Mouse (Mus musculus) left cerebral cortex, adult 8-10 months (tissue): ENCODE data around the gene Brinp3. TPM values are rescaled to one million over a fixed set of nuclear protein-coding genes. Genes with fewer than 3 reads are reported as not detected.
"Not testable (repeated sequence)": the region's sequence is repeated elsewhere in the genome, so short reads cannot be mapped to it uniquely, and the experiment has no call there.

Experiments used
- DNase-seq, 2 experiments: peaks; one replicate each; pipeline ENCODE4 v3.0.0; 2022; ENCODE audit warnings: low spot score in 2 of 2
- total RNA-seq, 4 experiments: library from RNA; stranded (reverse); gene quantifications; 2 replicates each; pipeline ENCODE4 v1.2.4; 2022

Gene Brinp3
- 10 to 100 TPM; 39.0 to 47.8 (median 43.7) TPM for total RNA-seq

GRCm38 (mm10) chr1:146494681-146495331 is at the start of gene Brinp3:
Gene Brinp3, plus strand, starts transcription at chr1:146494760.
- DNase-seq, result peak; percentile 19 to 44

DNA sequence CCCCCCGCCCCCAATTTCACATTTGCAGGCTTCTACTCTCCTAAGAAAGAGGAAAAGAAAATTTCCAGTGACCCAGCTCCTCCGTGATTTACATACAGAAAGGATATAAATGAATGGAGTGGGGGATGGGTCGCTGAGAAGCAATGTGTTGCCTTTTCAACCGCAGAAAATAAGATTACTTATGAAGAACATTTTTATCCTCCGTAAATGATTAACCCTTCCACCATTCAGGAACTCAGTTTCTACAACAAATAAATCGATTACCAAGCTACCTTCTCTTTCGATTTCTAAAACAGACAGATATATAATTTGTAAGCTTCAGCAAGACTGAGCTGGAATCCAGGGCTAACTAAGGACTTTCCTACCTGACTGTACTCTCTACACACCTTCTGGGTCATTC is 339 bp upstream of the Brinp3 start:
- DNase-seq, result peak in 1 of 2 experiments; percentile 18

DNA sequence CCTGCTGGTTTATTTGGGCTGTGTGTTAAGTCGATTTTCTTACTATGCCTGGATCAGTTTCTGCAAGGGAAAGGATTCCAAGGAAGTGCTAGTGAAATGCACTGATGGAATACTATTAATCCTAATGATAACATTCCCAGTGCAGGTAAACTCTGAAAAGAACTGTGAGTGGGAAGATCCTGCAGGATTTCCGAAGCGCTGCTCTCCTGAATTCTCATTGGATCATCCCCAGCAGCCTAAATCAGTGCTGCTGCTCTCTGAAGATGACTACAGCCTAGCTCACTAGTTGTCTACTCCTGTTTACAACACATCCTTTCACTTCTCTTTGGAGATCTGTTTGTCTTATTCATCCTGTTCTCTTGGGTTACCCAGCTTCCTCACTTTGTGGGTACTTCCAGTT is 826 bp downstream of the Brinp3 start:
- peak; percentile 11 to 23 for DNase-seq

- DNase-seq, result peak; percentile 26 to 52
These were observed 3.0 kb downstream of the Brinp3 start for GRCm38 (mm10) chr1:146497381-146498081.

GRCm38 (mm10) chr1:146498085-146498779 is 3.7 kb downstream of the Brinp3 start:
- DNase-seq, result peak; percentile 27 to 36

GRCm38 (mm10) chr1:146498780-146499114 is 4.2 kb downstream of the Brinp3 start:
- no peak for DNase-seq

- no peak for DNase-seq
These were observed 20.8 kb downstream of the Brinp3 start for GRCm38 (mm10) chr1:146515377-146515776.

DNA sequence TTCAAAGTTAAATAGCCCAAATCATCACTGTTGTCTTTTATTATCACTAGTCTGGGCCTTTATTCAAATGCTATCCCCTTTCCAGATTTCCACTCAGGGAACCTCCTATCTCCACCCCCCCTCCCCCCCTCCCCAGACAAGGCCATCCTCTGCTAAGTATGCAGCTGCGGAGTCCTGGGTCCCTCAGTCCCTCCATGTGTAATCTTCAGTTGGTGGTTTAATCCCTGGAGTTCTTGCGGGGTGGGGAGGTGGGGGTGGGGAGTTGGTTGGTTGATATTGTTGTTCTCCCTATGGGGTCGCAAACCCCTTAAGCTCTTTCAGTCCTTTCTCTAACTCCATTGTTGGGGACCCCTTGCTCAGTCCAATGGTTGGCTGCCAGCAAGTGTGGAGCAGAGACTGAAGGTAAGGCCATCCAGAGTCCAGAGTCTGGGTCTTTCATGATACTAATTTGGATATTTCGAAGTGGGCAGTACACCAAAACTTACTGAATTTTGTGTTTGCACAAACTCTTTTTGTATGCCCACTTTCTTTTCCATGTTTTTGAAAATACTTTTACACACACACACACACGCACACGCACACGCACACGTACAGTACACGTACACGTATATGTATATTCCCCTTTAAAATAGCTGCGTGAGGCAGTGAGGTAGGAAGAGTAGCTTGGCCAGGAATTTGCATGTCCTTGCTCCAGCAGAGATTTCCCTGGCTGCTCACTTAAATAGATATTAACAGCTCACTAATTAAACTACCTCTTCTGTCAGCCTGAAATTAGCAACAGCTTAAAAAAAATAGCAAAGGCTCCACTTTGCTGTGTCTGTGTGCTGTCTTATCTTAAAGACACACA is 29.4 kb downstream of the Brinp3 start:
- no peak for DNase-seq

GRCm38 (mm10) chr1:146528572-146528971 is 34.0 kb downstream of the Brinp3 start:
- no peak for DNase-seq

DNA sequence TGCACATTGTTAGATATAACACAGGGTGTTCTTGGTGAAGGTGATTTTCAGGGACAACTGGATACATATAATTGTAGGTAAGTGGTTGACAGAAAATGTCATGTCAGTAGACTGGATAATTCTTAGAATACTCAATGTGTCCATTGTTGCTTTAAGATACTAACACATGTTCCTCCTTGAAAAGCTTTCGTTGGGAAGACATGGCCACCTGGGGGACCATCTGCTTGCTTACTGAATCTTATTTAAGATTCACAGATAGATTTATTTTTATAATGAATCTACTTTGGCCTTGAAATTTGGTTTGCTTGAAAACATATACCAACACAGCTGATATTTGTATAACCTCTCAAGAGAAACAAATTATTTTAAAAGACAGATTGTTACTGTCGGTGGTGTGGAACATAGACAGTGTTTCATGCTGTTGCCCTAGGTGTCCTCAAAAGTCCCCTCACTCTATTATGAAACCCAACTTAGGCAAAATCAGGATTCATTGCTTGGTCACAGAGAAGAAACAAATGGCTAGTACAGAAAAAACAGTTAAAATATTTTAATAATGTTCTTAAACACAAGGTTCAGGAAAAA is 52.4 kb downstream of the Brinp3 start:
- peak in 1 of 2 experiments; percentile 35 for DNase-seq

DNA sequence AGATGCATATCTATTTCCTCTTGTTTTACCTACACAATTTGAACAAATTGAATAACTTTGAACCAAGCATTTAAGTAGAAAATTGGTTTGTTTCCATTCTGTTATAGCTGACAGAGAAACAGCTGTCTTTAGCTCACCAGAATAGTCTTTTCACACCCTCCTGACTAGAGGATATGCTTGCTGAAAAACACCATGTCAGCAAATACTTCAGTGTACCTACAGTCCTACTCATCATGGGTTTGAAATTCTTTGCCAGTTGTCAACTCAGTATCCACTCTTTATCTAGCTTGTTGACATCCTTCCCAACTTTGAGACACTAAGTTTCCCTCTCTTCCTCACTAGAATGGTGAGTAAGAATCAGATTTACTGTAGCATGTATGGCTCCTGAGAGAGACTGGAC is 62.4 kb downstream of the Brinp3 start:
- no peak for DNase-seq

GRCm38 (mm10) chr1:146562144-146562543 is 67.6 kb downstream of the Brinp3 start:
- DNase-seq, result no peak

DNA sequence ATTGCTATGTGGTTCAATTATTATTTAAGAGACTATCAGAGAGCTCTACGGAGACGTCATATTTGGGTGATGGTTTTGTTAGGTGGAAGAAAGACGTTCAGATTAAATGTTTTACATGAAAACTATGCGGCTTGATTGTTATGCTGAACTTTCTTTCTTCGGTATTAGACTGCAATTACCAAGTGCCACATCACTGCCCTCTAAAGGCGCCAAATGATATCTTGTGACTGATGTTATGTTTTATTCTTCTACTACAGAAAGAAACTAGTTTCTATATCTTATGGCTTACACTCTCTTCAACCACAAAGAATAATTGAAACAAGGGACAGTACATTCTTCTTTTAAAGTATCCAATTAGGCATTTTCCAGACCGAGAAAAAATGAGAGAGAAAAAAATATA is 89.6 kb downstream of the Brinp3 start:
- no peak for DNase-seq

DNA sequence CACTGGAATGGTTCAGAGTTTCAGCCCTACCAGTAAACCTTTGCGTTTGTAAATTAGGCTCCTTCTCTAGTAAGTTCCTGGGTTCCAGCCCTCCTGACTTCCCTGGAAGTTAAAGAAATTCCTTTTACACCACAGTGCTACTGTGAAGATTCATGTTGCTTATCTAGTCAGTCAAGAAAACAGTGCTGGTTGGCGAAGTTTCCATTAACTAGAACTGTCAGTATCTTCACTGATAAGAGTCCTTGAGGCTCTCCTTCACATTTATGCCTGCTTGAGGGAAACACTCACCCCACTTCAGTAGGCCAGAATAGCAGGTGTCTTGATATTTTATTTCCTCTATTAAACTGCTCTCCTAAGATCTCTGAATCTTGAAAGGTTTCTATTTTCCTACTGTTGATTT is 138.3 kb downstream of the Brinp3 start:
- no peak for DNase-seq

DNA sequence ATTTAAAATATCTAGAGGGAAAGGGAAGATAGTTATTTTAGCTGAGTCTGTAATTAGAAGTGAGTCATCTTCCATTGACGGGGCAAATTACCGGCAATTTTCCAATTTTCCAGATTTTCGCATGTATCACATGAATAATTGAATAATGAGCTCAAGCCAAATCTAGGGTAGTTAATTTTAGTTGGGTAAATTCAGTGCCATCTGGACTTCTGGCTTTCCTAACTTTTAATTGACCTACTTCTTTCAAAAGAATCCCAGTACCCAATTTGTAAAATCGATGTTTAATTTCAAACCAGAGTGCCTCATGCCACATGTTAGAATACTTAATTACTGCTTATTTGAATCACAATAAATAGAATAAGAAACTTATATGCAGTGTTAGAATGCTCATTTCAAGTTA is 162.7 kb downstream of the Brinp3 start:
- no peak for DNase-seq

DNA sequence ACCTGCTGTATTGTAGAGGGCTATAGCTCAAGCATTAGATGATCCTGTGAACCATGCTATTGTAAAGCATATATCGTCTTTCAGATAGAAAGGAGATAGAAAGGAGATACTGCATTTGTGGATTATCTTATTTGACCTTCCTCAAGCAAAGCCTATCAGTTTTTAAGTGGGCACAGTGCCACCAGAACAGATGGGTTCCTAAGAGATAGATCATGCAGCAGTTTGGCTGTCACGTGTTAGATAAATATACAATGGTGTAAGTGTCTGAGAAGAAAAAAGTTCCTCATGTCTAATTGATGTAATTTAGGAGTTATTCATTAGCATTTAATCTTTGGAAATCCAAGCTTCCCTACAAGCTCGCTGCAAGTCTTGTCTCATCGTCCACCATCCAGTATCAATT is 206.2 kb downstream of the Brinp3 start:
- no peak for DNase-seq

DNA sequence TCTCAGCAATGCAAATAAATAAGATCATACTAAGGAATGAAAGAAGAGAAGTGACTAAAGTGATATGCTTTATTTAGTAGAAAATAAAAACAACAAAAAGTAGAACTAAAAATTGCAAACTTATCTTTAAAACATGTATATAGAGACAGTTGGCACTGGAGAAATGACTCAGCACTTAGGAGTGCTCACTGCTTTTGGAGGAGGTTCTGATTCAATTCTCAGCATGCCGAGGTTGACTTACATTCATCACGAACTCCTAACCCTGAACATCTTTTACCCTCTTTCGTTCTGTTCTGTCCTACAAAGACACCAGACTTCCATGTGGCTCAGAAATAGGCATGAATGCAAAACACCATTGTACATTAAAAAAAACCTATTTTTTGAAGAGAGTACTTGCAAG is 225.0 kb downstream of the Brinp3 start:
- DNase-seq, result no peak

DNA sequence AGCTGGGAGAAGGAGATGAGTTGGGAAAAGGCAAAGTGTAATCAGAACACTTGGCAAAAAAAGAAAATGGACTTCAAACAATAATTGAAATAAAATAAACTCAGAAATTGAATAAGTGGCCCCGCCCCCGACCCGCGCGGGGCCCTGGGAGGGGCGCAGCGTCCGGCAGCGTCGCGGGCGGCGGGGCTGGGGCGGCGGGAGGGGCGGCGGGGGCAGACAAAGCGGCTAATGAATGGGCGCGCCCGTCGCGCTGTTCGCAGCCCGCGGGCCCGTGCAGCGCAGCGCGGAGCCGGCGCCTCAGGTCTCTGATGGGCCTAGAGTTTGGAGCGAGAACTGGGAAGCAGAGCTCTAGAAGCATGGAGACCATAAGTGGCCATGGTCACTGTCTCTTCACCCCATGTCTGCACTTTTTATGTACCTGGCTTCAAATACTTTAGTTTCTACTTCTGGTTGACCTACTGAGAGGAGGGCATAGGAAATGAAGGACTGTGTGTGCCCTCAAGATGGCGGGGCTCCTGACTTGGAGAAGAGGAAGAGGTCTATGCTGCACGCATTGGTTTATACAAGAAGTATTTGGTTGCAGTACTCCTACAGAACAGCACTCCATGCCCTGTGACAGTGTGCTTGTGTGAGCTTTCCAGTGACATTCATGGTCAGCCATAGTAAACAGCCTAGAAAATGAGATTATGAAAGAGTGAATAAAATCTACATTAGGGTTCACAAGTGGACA is 230.4 kb downstream of the Brinp3 start:
- DNase-seq, result not testable (repeated sequence)

GRCm38 (mm10) chr1:146751066-146751465 is 256.5 kb downstream of the Brinp3 start:
- DNase-seq, result no peak

- no peak for DNase-seq
These were observed 288.7 kb downstream of the Brinp3 start for GRCm38 (mm10) chr1:146783259-146783658.

DNA sequence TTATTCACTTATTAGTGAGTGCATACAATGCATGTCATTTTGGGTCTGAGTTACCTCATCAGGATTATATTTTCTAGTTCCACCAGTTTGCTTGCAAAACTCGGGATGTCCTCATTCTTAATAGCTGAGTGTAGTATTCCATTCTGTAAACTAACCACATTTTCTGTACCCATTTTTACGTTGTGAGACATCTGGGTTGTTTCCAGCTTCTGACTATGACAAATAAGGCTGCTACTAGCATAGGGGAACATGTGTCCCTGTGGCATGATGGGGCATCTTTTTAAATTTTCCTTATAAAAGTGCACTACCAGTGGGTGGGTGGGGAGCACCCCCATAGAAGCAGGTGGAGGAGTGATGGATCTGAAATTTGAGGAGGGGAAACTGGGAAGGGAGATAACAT is 292.7 kb downstream of the Brinp3 start:
- no peak for DNase-seq
